Comparison of ENCODE assay signal across 9 mouse cellular contexts in genomic region chr13:93496977-93497376, GRCm38 (mm10). TPM values are rescaled to one million over a fixed set of nuclear protein-coding genes. Genes with fewer than 3 reads are reported as not detected.
DNase-seq lines count a peak whose midpoint lies in the region; ATAC-seq and TF ChIP-seq lines count a peak whose summit lies in the region.
"Had no signal": no experiment of that assay in that cellular context is flagged by ENCODE, and none has a peak within 500 bp of the region (broad histone marks: within the 10 kb centered on the region; RNA-seq: fewer than 3 reads in every experiment).

No protein-coding gene starts in this region.

- H3K9me3 ChIP-seq in kidney, embryonic 14.5 days (ENCODE audit: control insufficient read depth, low read length), result no peaks in the 10 kb centered on the region
- no peaks in the 10 kb centered on the region for H3K9me3 ChIP-seq in hindbrain, embryonic 13.5 days
- H3K9me3 ChIP-seq in midbrain, embryonic 15.5 days, result no peaks in the 10 kb centered on the region

- H3K27ac ChIP-seq in kidney, embryonic 14.5 days (ENCODE audit: low read depth, low read length), result no peak overlapping the region
- no peak overlapping the region for H3K27ac ChIP-seq in hindbrain, embryonic 13.5 days
- no peak overlapping the region for H3K27ac ChIP-seq in midbrain, embryonic 15.5 days
- no peak overlapping the region for H3K27ac ChIP-seq in kidney, adult 2 months (ENCODE audit: insufficient read depth, low read depth, low read length)

- TF ChIP-seq POLR2A in kidney, adult 2 months (IDR thresholded peaks at IDR 0.05; ENCODE audit: low read depth, low read length), result no peak

- H3K4me2 ChIP-seq in kidney, embryonic 14.5 days (replicated peaks; ENCODE audit: low read depth, low read length), result peak overlapping the region; percentile 81
- peak overlapping the region; percentile 69 for H3K4me2 ChIP-seq in hindbrain, embryonic 13.5 days
- H3K4me2 ChIP-seq in midbrain, embryonic 15.5 days, result peak overlapping the region; percentile 83

- ATAC-seq in kidney, embryonic 14.5 days (ENCODE audit: low FRiP score, low TSS enrichment), result no peak
- no peak for ATAC-seq in hindbrain, embryonic 13.5 days (ENCODE audit: low FRiP score)
- ATAC-seq in midbrain, embryonic 15.5 days (replicated peaks), result no peak

- no peaks in the 10 kb centered on the region for H3K27me3 ChIP-seq in kidney, embryonic 14.5 days (ENCODE audit: control insufficient read depth, insufficient read depth, low read length)
- H3K27me3 ChIP-seq in hindbrain, embryonic 13.5 days, result no peaks in the 10 kb centered on the region
- no peaks in the 10 kb centered on the region for H3K27me3 ChIP-seq in midbrain, embryonic 15.5 days (replicated peaks)
- no peaks in the 10 kb centered on the region for H3K27me3 ChIP-seq in kidney, adult 2 months (replicated peaks; ENCODE audit: control insufficient read depth, insufficient read depth, low read length)

- peak overlapping the region; percentile 97 for H3K4me3 ChIP-seq in kidney, embryonic 14.5 days (ENCODE audit: low read length)
- H3K4me3 ChIP-seq in hindbrain, embryonic 13.5 days, result peak overlapping the region; percentile 78
- peak overlapping the region; percentile 91 for H3K4me3 ChIP-seq in midbrain, embryonic 15.5 days
- no peak overlapping the region for H3K4me3 ChIP-seq in kidney, adult 2 months (ENCODE audit: insufficient read depth, low read depth, low read length)

- 9% methylated on average over 1 of the region's 1 CpGs for WGBS in kidney, embryonic 14.5 days
- 34% methylated on average over 1 of the region's 1 CpGs for WGBS in hindbrain, embryonic 13.5 days
- 8% methylated on average over 1 of the region's 1 CpGs for WGBS in midbrain, embryonic 15.5 days
- 32% methylated on average over 1 of the region's 1 CpGs for WGBS in kidney, adult 2 months

- peaks cover 9% of the 10 kb centered on the region; the same call in 1 of the 2 replicates for H3K4me1 ChIP-seq in kidney, embryonic 14.5 days (ENCODE audit: control insufficient read depth, insufficient read depth, low read length)
- H3K4me1 ChIP-seq in hindbrain, embryonic 13.5 days (replicated peaks), result peaks cover 40% of the 10 kb centered on the region
- peaks cover 29% of the 10 kb centered on the region for H3K4me1 ChIP-seq in midbrain, embryonic 15.5 days
- peaks cover 7% of the 10 kb centered on the region for H3K4me1 ChIP-seq in kidney, adult 2 months (ENCODE audit: control insufficient read depth, insufficient read depth, low read length)

- H3K9ac ChIP-seq in kidney, embryonic 14.5 days (ENCODE audit: low read depth, low read length), result peak overlapping the region; percentile 14; the same call in 1 of the 2 replicates
- H3K9ac ChIP-seq in hindbrain, embryonic 13.5 days, result peak overlapping the region; percentile 39; the same call in 1 of the 2 replicates
- H3K9ac ChIP-seq in midbrain, embryonic 15.5 days, result no peak overlapping the region

- TF ChIP-seq CTCF in kidney, adult 2 months (conservative IDR thresholded peaks at IDR 0.05; ENCODE audit: insufficient read depth, insufficient read length, low read depth, low read length), result no peak

- no peak for DNase-seq in kidney, postnatal 10 days
- DNase-seq in c-Kit-positive CD71-positive TER-119-positive erythroid progenitor cells, embryonic 14.5 days (ENCODE audit: low spot score), result peak; percentile 54
- DNase-seq in thymus, postnatal 25 days, result no peak
- DNase-seq in spleen, postnatal 36 days (ENCODE audit: low spot score in 2 of 2), result no peak
- no peak for DNase-seq in kidney, adult 2 months
- DNase-seq: lung, postnatal 36 days had no signal

- peaks cover 9% of the 10 kb centered on the region; the same call in 1 of the 2 replicates for H3K36me3 ChIP-seq in kidney, embryonic 14.5 days (ENCODE audit: control insufficient read depth, insufficient read depth, low read length)
- H3K36me3 ChIP-seq in hindbrain, embryonic 13.5 days, result peaks cover 6% of the 10 kb centered on the region; the same call in 1 of the 2 replicates
- no peaks in the 10 kb centered on the region for H3K36me3 ChIP-seq in midbrain, embryonic 15.5 days (replicated peaks)
- no peaks in the 10 kb centered on the region for H3K36me3 ChIP-seq in kidney, adult 2 months (ENCODE audit: control insufficient read depth, insufficient read depth, low read length)

RNA-seq across cellular contexts. Expression of gene Jmy, which starts 2.6 kb away (rescaled TPM):
- 6.0 and 8.5 TPM in 2 replicates for polyA plus RNA-seq in kidney, embryonic 14.5 days (2014; fragmentation: Nextera tagmentation; extraction: Ambion mirVana)
- 5.3 and 6.9 TPM in 2 replicates for polyA plus RNA-seq in hindbrain, embryonic 13.5 days (2015; fragmentation: Nextera tagmentation; extraction: Ambion mirVana)
- polyA plus RNA-seq in midbrain, embryonic 15.5 days (2015; fragmentation: Nextera tagmentation; extraction: Ambion mirVana), result 8.0 and 9.7 TPM in 2 replicates
- polyA plus RNA-seq in kidney, adult 2 months (2012; rRNA removed), result 7.0 and 7.9 TPM in 2 replicates
